In genomic region chr10:95336781-95337544, GRCm38 (mm10) we compare ENCODE assay signal across 10 mouse cellular contexts. TPM values are rescaled to one million over a fixed set of nuclear protein-coding genes. Genes with fewer than 3 reads are reported as not detected.
DNase-seq lines count a peak whose midpoint lies in the region; ATAC-seq and TF ChIP-seq lines count a peak whose summit lies in the region.
"Had no signal": no experiment of that assay in that cellular context is flagged by ENCODE, and none has a peak within 500 bp of the region (broad histone marks: within the 10 kb centered on the region; RNA-seq: fewer than 3 reads in every experiment).

No protein-coding gene starts in this region.

- TF ChIP-seq POLR2A in brain, embryonic 14.5 days (IDR thresholded peaks at IDR 0.05; ENCODE audit: borderline replicate concordance, extremely low read depth, insufficient read depth, insufficient read length, poor library complexity, severe bottlenecking), result no peak

- DNase-seq in kidney, adult 9 months, result peak; percentile 28
- DNase-seq in kidney, postnatal 10 days, result no peak
- DNase-seq in brain, embryonic 14.5 days (ENCODE audit: low read depth), result peak; percentile 76
- peak; percentile 52 for DNase-seq in midbrain, postnatal 0 days (ENCODE audit: low spot score)
- no peak for DNase-seq in cerebellum, adult 18-20 months
- no peak for DNase-seq in liver
- DNase-seq: adrenal gland, postnatal 10 days; lung, postnatal 14 days had no signal

- 0 out of 2 replicates have a peak overlapping the region, but pooled peaks have one; percentile 2 for H3K4me2 ChIP-seq in heart, embryonic 15.5 days
- no peak overlapping the region for H3K4me2 ChIP-seq in midbrain, postnatal 0 days (ENCODE audit: low read depth, low read length, poor library complexity, severe bottlenecking)

- no peak overlapping the region for H3K4me3 ChIP-seq in heart, embryonic 15.5 days
- H3K4me3 ChIP-seq in midbrain, postnatal 0 days (ENCODE audit: low read depth, low read length), result no peak overlapping the region

- H3K4me1 ChIP-seq in heart, embryonic 15.5 days (replicated peaks), result peaks cover 10% of the 10 kb centered on the region
- no peaks in the 10 kb centered on the region for H3K4me1 ChIP-seq in midbrain, postnatal 0 days (ENCODE audit: insufficient read depth, low read length)

- TF ChIP-seq CTCF in brain, embryonic 14.5 days (IDR thresholded peaks at IDR 0.05; ENCODE audit: borderline replicate concordance, extremely low read depth, insufficient read depth, insufficient read length), result no peak
- no peak for TF ChIP-seq CTCF in midbrain, postnatal 0 days (IDR thresholded peaks at IDR 0.05)

- H3K9me3 ChIP-seq in heart, embryonic 15.5 days (replicated peaks), result no peaks in the 10 kb centered on the region
- no peaks in the 10 kb centered on the region for H3K9me3 ChIP-seq in midbrain, postnatal 0 days (ENCODE audit: low read length)

- H3K36me3 ChIP-seq in heart, embryonic 15.5 days, result no peaks in the 10 kb centered on the region
- no peaks in the 10 kb centered on the region for H3K36me3 ChIP-seq in midbrain, postnatal 0 days (ENCODE audit: insufficient read depth, low read length)

- peak overlapping the region; percentile 5; the same call in 1 of the 2 replicates for H3K27ac ChIP-seq in heart, embryonic 15.5 days
- no peak overlapping the region for H3K27ac ChIP-seq in midbrain, postnatal 0 days (ENCODE audit: low read depth, low read length)

- no peak for ATAC-seq in heart, embryonic 15.5 days (replicated peaks; ENCODE audit: insufficient number of reproducible peaks, insufficient read depth, low FRiP score, low read depth)
- no peak; the same call in 1 of the 2 replicates for ATAC-seq in midbrain, postnatal 0 days (ENCODE audit: low FRiP score)
- no peak for ATAC-seq in erythroid progenitor cell, adult 5-6 weeks (replicated peaks; ENCODE audit: low FRiP score, poor library complexity, severe bottlenecking)

- 13% methylated on average over 4 of the region's 4 CpGs for WGBS in heart, embryonic 15.5 days
- WGBS in midbrain, postnatal 0 days, result 23% methylated on average over 4 of the region's 4 CpGs

- no peak overlapping the region for H3K9ac ChIP-seq in heart, embryonic 15.5 days
- no peak overlapping the region for H3K9ac ChIP-seq in midbrain, postnatal 0 days (replicated peaks; ENCODE audit: low read length, poor library complexity, severe bottlenecking)

- H3K27me3 ChIP-seq in heart, embryonic 15.5 days, result no peaks in the 10 kb centered on the region
- no peaks in the 10 kb centered on the region for H3K27me3 ChIP-seq in midbrain, postnatal 0 days (ENCODE audit: insufficient read depth, low read length)

RNA-seq across cellular contexts. Expression of gene Cradd, which starts 13.0 kb away (rescaled TPM):
- polyA plus RNA-seq in brain, embryonic 14.5 days (2012; rRNA removed), result 10.1 and 10.8 TPM in 2 replicates
- 7.6 and 9.0 TPM in 2 replicates for polyA plus RNA-seq in heart, embryonic 15.5 days (2015; fragmentation: Nextera tagmentation; extraction: Ambion mirVana)
- 8.2 and 10.3 TPM in 2 replicates for total RNA-seq in midbrain, postnatal 0 days (2014; rRNA removed)
- polyA plus RNA-seq in midbrain, postnatal 0 days (2015; fragmentation: Nextera tagmentation; extraction: Ambion mirVana), result 9.2 and 11.5 TPM in 2 replicates
- 0.84 and 1.1 TPM in 2 replicates for total RNA-seq in erythroid progenitor cell, adult 5-6 weeks (2015; ENCODE audit: low replicate concordance)
- total RNA-seq in erythroid progenitor cell, adult 5-6 weeks (2017; ENCODE audit: low replicate concordance), result 1.5 TPM in 1 of 2 replicates, not detected in the other

Comparison
In these comparisons a context has a peak if more than half of its experiments do, and no peak if none do; other contexts are left out.
1. DNase-seq: peak in kidney, adult 9 months (single experiment), brain, embryonic 14.5 days (single experiment) and midbrain, postnatal 0 days (single experiment); none in kidney, postnatal 10 days (single experiment), cerebellum, adult 18-20 months (0 of 2) and liver (single experiment).